Mouse (Mus musculus): ENCODE data around the gene Sgcd.

The Sgcd gene

DNA sequence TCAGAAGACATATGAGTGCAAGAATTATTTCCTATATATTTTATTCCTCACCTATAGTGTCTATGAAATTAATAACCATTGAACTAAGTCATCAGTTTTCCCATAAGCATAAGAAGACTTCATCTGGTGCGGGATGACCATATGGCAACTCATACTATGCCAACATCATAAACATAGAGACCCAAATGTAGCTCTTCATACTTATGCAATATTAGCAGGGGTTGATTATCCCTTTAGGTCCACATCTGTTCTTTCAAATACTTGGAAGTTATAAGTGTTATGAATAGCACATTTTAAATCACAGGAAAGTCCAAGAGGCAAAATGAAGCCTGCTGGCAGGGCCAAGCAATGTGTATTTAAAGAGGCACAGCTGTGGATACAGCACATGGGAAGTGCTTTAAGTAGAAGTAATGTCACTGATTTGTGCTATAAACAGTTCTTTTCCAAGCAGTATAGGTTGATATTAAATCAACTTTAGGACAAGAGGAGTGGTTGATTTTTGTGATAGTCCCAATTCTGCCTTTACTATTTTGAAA lies 690.9 kb downstream of the Sgcd start:
- no peak for DNase-seq (ENCODE audit: extremely low read depth, insufficient read length, low spot score)

DNA sequence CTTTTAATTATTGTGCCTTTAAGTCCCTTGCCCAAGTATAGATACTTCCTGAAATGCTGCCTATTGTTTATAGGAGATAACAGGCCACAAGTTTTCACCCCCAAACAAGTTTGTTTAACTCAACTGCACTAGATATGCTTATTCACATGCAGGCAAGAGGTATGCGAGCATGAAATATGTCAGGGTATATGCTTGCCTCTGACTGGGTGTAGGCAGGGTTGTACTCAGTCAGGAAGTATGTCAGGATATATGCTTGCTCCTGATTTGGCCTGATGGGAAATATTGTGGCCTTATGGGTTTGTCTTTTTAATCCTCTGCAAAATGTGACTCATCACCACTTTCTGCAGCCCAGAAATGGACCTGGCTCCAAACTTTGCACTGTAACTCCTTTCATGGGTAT lies 694.0 kb downstream of the Sgcd start:
- DNase-seq (ENCODE audit: extremely low read depth, insufficient read length, low spot score), result no peak

DNA sequence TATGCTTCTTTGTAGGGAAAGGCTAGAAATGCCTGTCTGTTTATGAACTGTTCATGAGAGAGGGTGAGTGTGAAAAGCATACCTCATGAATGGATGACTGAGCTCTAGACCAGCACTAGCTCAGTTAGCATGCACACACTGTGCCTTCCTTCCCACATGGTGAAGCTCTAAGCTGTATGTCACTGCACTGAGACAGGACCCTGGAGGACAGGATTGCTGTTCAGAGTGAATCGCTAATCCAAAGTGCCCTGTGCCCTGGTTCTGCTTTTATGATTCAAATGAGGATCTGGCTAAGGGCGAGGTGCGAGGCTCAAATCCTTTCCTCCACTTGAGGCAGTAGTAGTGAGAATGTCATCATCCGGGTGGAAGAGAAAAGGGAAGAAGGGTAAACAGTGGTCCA lies 712.2 kb downstream of the Sgcd start:
- no peak for DNase-seq (ENCODE audit: extremely low read depth, insufficient read length, low spot score)

DNA sequence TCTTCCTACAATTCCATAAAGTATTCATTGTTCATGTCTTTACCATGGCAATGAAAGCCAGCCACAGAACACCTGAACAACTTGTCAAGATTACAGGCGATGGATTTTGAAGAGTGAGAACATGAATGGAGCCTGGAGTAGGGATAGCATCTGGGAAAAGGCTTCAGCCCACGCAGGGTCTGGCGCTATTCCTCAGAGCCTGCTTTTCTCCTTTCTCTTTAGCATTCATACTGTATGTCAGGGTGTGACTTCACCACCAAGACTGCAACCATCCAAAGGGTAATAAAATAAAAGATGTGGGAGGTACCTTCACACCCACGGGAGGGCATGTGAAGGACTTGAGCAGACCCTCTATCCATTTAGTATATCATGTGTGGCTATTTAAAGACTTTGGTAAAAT lies 720.2 kb downstream of the Sgcd start:
- no peak for DNase-seq (ENCODE audit: extremely low read depth, insufficient read length, low spot score)

DNA sequence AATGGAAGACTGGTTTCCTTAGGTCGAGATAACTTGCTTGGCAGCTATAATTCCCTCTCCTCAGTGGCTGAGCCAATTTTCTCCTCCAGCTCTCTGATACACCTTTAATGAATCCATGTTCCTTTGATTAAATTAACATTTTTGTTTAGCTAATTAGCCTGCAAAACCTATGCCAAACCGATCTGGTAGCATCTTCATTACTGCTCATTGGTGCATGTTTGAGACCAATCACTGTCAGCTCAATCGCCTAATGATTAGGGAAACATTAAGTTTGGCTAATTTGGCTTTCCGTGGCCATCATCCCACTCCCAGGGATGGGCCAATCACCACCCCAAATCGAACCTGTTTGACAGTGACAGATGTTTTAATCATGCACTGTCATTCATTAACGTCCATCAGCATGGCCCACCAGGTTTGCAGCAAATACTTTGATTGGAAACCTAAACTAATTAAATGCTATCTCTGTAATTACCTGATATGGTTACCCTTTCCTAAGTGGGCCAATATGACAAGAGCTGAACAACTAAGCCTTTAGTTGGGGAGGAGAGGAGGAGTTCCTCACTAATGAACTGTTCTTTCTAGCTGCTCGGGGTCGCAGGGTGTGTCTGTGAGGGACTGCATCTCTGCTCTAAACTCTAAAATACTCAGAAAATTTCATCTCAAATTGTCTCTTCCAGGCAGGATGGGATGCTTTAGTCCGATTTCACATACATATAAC lies 724.3 kb downstream of the Sgcd start:
- DNase-seq (ENCODE audit: extremely low read depth, insufficient read length, low spot score), result no peak

- DNase-seq (ENCODE audit: extremely low read depth, insufficient read length, low spot score), result no peak
These were observed 738.5 kb downstream of the Sgcd start for GRCm38 (mm10) chr11:47250301-47250700.

DNA sequence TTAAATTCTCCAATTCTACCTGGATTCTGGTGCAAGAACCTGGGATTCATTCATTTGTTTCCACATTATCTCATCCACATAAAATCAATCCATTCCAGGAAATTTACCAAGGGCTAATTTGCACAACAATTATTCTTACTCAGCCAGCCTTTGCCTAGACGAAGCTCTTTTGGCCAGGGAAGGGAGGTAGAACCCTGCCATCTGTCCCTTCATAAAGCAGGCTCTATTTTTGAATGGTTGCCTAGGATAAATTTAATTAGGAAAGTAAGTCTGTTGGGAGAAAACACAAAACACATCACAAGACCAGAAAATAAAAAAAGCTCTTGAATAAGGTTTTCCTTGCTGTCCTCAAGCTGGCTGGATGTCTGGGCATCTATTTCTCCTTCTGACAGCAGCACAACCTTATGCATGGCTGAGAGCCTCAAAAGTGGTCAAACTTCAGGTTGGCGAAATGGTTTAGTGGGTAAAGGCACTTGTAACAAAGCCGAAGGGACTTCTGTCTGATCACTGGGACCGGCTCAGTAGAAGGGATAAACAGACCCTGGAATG lies 740.4 kb downstream of the Sgcd start:
- no peak for DNase-seq (ENCODE audit: extremely low read depth, insufficient read length, low spot score)

DNA sequence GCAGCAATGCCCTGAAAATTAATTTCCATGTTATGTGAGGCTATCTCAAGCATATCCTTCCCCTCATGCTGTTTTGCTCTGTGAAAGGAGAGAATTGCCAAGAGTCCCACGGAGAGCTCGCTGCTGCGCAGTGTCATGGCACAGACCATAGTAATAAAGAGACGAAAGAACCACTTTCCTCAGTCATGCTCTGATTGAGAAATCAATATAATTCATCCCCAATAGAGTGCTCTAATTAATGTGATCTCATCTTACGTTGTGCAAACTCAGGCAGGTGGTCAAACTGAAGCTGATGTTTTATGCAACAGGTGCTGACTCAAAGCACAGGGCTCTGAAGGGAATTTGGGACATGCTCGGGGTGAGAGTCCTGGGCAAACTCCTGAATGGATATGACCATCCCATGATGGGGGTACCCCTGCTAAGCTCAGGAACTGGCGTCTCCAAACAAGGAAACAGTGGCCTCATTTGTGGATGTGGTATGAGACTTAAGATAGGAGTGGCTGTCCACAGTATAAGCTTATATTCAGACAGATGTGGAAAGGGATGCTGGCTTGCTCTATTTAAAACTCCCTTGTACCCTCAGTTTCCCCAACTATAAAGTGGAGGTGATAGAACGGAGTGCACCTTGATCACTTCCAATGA lies 740.9 kb downstream of the Sgcd start:
- no peak for DNase-seq (ENCODE audit: extremely low read depth, insufficient read length, low spot score)

DNA sequence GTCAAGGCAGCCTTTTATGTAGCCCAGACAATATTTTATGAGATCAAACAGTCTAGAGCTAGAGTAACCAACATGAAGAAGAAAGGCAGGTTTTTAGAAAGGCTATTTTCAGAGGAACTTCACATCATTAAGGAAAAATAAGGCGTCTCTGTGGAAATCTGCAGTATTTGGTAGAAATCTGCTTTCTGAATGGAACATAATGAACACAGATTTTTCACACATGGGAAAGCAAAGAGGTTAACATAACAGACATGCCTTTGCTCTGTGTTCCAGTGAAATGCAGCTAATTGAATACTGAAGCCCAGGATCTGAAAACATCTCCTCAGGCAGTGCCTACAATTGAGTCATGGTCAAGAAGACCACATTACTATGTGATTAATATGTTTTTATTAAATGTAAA lies 746.4 kb downstream of the Sgcd start:
- no peak for DNase-seq (ENCODE audit: extremely low read depth, insufficient read length, low spot score)

- DNase-seq (ENCODE audit: extremely low read depth, insufficient read length, low spot score), result no peak
These were observed 760.5 kb downstream of the Sgcd start for GRCm38 (mm10) chr11:47228222-47228621.

- DNase-seq (ENCODE audit: extremely low read depth, insufficient read length, low spot score), result no peak
These were observed 764.6 kb downstream of the Sgcd start for GRCm38 (mm10) chr11:47224148-47224547.

DNA sequence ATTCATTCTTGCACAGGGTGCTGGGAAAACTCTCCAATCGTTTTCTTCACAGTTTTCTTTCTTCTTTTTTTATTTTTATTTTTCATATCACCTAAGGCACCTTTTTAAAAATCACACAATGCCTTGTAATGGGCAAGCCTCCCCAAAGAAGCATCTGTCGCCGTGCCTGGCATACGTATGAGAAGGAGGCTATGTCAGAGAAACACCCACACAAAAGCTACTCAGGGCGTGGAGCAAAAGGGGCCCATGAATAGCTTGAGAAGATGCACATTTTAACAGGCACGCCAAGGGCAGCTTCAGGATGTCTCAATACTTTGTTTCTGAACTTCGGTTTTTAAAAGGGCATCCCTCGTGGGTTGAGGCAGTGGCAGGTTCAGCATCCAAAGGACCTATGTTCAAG lies 777.2 kb downstream of the Sgcd start:
- DNase-seq (ENCODE audit: extremely low read depth, insufficient read length, low spot score), result no peak

GRCm38 (mm10) chr11:47206461-47206860 lies 782.3 kb downstream of the Sgcd start:
- DNase-seq (ENCODE audit: extremely low read depth, insufficient read length, low spot score), result no peak

- no peak for DNase-seq (ENCODE audit: extremely low read depth, insufficient read length, low spot score)
These were observed 789.7 kb downstream of the Sgcd start for GRCm38 (mm10) chr11:47199106-47199505.

DNA sequence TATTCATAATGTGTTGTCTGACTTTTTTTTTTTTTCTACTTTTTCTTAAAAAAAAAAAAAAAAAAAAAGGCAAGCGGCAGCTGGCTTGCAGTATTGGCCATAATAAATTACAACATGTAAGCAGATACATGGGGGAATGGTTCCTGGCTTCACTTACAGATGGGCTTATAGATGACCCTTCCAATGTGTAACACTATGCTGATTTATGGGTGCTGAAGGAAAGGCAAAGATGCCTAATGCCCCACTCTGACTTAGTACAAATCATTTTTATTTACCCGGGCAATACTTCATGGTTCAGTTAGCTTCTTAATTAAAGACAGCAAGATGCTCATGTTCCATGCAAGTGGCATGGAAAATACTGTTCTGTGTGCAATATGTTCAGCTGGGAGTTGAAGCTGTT lies 800.2 kb downstream of the Sgcd start:
- DNase-seq (ENCODE audit: extremely low read depth, insufficient read length, low spot score), result no peak

DNA sequence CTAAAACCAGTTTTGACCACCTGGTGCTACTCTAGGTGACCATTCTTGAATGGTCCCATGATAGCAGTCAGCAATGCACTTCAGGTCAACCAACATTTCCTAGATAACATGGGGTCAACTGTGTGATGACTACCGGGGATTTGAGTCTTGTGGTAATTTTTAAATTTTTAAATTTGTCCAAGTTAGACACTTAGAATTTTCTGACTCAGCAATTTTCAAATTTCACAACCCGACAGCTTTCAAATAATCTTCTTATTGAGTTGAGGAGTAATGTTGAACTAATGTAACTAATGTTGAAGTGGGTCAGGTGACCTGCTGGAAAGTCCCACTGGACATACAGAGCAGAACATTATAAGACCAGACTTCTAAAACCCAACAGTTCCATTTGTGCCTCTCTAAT lies 813.8 kb downstream of the Sgcd start:
- no peak for DNase-seq (ENCODE audit: extremely low read depth, insufficient read length, low spot score)

- no peak for DNase-seq (ENCODE audit: extremely low read depth, insufficient read length, low spot score)
These were observed 817.7 kb downstream of the Sgcd start for GRCm38 (mm10) chr11:47170926-47171625.

- no peak for DNase-seq (ENCODE audit: extremely low read depth, insufficient read length, low spot score)
These were observed 821.4 kb downstream of the Sgcd start for GRCm38 (mm10) chr11:47167376-47167775.

DNA sequence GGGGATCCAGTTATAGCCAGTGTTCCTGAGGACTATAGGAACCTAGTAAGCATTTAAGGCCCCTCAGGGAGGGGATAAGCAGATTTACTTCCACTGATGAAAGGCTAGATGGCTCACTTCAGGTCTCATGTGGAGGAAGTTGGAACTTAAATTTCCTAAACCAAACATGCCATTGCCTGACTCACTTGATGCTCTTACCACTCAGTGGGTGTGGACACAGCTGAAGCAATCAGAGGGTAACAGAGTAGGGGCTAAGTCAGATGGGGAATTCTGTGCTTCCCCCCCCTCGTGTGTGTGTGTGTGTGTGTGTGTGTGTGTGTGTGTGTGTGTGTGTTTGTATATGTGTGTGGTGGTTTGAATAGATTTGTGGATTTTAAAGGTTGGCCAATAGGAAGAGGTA lies 830.7 kb downstream of the Sgcd start:
- DNase-seq (ENCODE audit: extremely low read depth, insufficient read length, low spot score), result no peak

DNA sequence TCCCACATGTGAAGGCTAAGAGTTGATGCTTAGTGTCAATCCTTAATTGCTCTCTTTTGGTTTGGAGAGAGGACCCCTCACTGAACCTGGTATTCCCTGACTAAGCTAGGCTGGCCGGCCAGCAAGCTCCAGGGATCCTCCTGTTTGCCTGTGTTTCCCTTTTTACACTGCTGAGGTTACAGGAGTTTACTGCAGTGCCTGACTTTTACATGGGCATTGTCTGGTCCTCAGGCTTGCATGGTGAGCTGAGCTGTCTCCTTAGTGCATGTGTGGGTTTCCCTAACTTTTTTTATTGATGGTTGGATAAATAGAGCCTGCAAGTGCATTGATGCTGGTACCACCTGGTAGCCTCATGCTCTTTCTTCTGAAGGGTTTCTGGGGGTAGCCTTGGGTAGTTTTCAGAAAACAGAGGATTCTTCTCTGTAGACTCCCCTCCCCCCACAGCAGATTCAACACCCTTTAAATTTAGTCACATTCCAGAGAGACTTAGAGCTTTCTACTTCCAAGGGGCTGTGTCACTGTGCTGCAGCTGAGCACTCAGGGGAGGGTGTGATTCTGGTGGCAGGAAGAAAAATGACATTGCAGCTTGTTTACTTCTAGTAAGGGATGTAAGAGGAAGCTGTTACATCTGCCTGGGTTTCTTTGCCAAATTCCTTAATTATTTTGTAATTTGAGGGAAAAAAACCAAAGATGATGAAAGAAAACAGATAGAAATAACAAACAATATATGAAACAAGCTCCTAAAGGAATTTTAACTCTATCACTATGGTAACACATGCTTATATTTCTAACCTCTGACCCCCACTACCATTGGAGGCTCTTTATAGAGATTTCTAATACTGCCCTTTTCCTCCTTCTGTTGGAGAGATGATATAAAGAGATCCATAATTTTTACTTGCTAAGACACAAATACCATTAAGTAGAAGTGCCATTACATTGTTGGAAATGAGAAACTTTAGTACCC lies 831.8 kb downstream of the Sgcd start:
- no peak for DNase-seq (ENCODE audit: extremely low read depth, insufficient read length, low spot score)
